Mouse (Mus musculus): Measurements from ENCODE around the gene Mei4. TPM values are rescaled to one million over a fixed set of nuclear protein-coding genes. Genes with fewer than 3 reads are reported as not detected.
A peak's percentile ranks its signal among the peaks of the same experiment; 100 is the strongest.

Gene Mei4
- polyA plus RNA-seq (2016; fragmentation: Nextera tagmentation; extraction: Ambion mirVana) = 0.20 and 0.27 TPM in 2 replicates

GRCm38 (mm10) chr9:81863181-81863887 lies at the start of gene Mei4:
TSS of gene Mei4 (plus strand) at chr9:81863670.
- H3K4me1 ChIP-seq (replicated peaks) = peaks cover 3% of the 10 kb centered on the region; the same call in 1 of the 2 replicates
- peak; percentile 93 for ATAC-seq (ENCODE audit: insufficient number of reproducible peaks, low FRiP score)
- H3K27me3 ChIP-seq (replicated peaks) = peaks cover 8% of the 10 kb centered on the region
- 3% methylated on average over 32 of the region's 32 CpGs for WGBS
- no peaks in the 10 kb centered on the region for H3K36me3 ChIP-seq
- peak within 1 kb of the TSS; percentile 58 for H3K4me3 ChIP-seq
- peak within 1 kb of the TSS; percentile 71 for H3K9ac ChIP-seq
- H3K4me2 ChIP-seq = peak within 1 kb of the TSS; percentile 91
- H3K9me3 ChIP-seq (replicated peaks) = no peaks in the 10 kb centered on the region
- H3K27ac ChIP-seq (ENCODE audit: poor library complexity, severe bottlenecking) = no peak within 1 kb of the TSS

- Histone ChIP-seq H3K9me3 (replicated peaks) (no peaks in the 10 kb centered on the region), H3K27me3 (replicated peaks) (no peaks in the 10 kb centered on the region), H3K36me3 (no peaks in the 10 kb centered on the region), H3K4me2 (no peak overlapping the region), H3K27ac (ENCODE audit: poor library complexity, severe bottlenecking) (no peak overlapping the region), H3K4me3 (no peak overlapping the region), H3K9ac (no peak overlapping the region), H3K4me1 (replicated peaks) (no peaks in the 10 kb centered on the region)
- ATAC-seq (ENCODE audit: insufficient number of reproducible peaks, low FRiP score) = no peak
- 76% methylated on average over 1 of the region's 1 CpGs for WGBS
These were observed 43.6 kb upstream of the Mei4 start for GRCm38 (mm10) chr9:81819715-81820373.

- Histone ChIP-seq H3K27me3 (replicated peaks) (no peaks in the 10 kb centered on the region), H3K4me3 (no peak overlapping the region), H3K9me3 (replicated peaks) (no peaks in the 10 kb centered on the region), H3K4me2 (no peak overlapping the region), H3K9ac (no peak overlapping the region), H3K36me3 (no peaks in the 10 kb centered on the region), H3K27ac (ENCODE audit: poor library complexity, severe bottlenecking) (no peak overlapping the region), H3K4me1 (replicated peaks) (no peaks in the 10 kb centered on the region)
- 66% methylated on average over 2 of the region's 2 CpGs for WGBS
- ATAC-seq (ENCODE audit: insufficient number of reproducible peaks, low FRiP score) = no peak
These were observed 35.9 kb upstream of the Mei4 start for GRCm38 (mm10) chr9:81827560-81827959.

DNA sequence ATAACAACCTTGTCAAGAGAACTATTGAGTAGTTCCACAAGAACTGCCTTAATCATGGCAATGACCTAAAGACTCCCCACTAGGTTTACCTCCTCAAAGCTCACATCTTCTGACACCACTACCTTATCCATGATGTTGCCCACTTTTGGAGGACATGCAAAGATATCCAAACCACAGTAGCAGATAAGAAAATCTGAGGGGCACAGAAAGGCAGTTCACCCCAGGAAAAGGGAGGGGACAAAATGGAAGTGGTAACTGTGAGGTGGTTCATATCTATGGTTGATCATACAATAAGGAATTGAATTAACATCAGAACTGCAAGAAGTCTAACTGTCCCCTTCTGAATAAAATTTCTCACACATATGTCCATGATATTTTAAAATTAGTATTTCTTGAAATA lies 29.4 kb upstream of the Mei4 start:
- Histone ChIP-seq H3K27ac (ENCODE audit: poor library complexity, severe bottlenecking) (no peak overlapping the region), H3K9me3 (replicated peaks) (no peaks in the 10 kb centered on the region), H3K9ac (no peak overlapping the region), H3K4me1 (replicated peaks) (no peaks in the 10 kb centered on the region), H3K27me3 (replicated peaks) (no peaks in the 10 kb centered on the region), H3K36me3 (no peaks in the 10 kb centered on the region), H3K4me3 (no peak overlapping the region), H3K4me2 (no peak overlapping the region)
- ATAC-seq (ENCODE audit: insufficient number of reproducible peaks, low FRiP score) = no peak

GRCm38 (mm10) chr9:81858861-81859260 lies 4.6 kb upstream of the Mei4 start:
- 14% methylated on average over 1 of the region's 1 CpGs for WGBS
- no peak overlapping the region for H3K4me3 ChIP-seq
- no peak overlapping the region for H3K27ac ChIP-seq (ENCODE audit: poor library complexity, severe bottlenecking)
- H3K9me3 ChIP-seq (replicated peaks) = no peaks in the 10 kb centered on the region
- no peak for ATAC-seq (ENCODE audit: insufficient number of reproducible peaks, low FRiP score)
- no peak overlapping the region for H3K9ac ChIP-seq
- H3K27me3 ChIP-seq (replicated peaks) = peaks cover 8% of the 10 kb centered on the region
- no peak overlapping the region for H3K4me2 ChIP-seq
- H3K36me3 ChIP-seq = no peaks in the 10 kb centered on the region
- H3K4me1 ChIP-seq (replicated peaks) = peaks cover 3% of the 10 kb centered on the region; the same call in 1 of the 2 replicates

- ATAC-seq (ENCODE audit: insufficient number of reproducible peaks, low FRiP score) = no peak; the same call in 1 of the 2 replicates
- peak overlapping the region; percentile 58 for H3K4me3 ChIP-seq
- peak overlapping the region; percentile 71 for H3K9ac ChIP-seq
- H3K27ac ChIP-seq (ENCODE audit: poor library complexity, severe bottlenecking) = no peak overlapping the region
- 17% methylated on average over 13 of the region's 13 CpGs for WGBS
- peak overlapping the region; percentile 91 for H3K4me2 ChIP-seq
- peaks cover 3% of the 10 kb centered on the region; the same call in 1 of the 2 replicates for H3K4me1 ChIP-seq (replicated peaks)
- H3K9me3 ChIP-seq (replicated peaks) = no peaks in the 10 kb centered on the region
- H3K27me3 ChIP-seq (replicated peaks) = peaks cover 8% of the 10 kb centered on the region
- H3K36me3 ChIP-seq = no peaks in the 10 kb centered on the region
These were observed 391 bp downstream of the Mei4 start for GRCm38 (mm10) chr9:81863888-81864234.

GRCm38 (mm10) chr9:81866032-81866431 lies 2.6 kb downstream of the Mei4 start:
- Histone ChIP-seq H3K27ac (ENCODE audit: poor library complexity, severe bottlenecking) (no peak overlapping the region), H3K4me2 (no peak overlapping the region), H3K4me3 (no peak overlapping the region), H3K9me3 (replicated peaks) (no peaks in the 10 kb centered on the region), H3K4me1 (replicated peaks) (peaks cover 3% of the 10 kb centered on the region; the same call in 1 of the 2 replicates), H3K9ac (no peak overlapping the region), H3K27me3 (replicated peaks) (peaks cover 8% of the 10 kb centered on the region), H3K36me3 (no peaks in the 10 kb centered on the region)
- ATAC-seq (ENCODE audit: insufficient number of reproducible peaks, low FRiP score) = no peak
- WGBS = 65% methylated on average over 2 of the region's 2 CpGs

- Histone ChIP-seq H3K9ac (no peak overlapping the region), H3K36me3 (no peaks in the 10 kb centered on the region), H3K4me3 (no peak overlapping the region), H3K27me3 (replicated peaks) (no peaks in the 10 kb centered on the region), H3K4me2 (no peak overlapping the region), H3K4me1 (replicated peaks) (no peaks in the 10 kb centered on the region), H3K9me3 (replicated peaks) (no peaks in the 10 kb centered on the region), H3K27ac (ENCODE audit: poor library complexity, severe bottlenecking) (no peak overlapping the region)
- ATAC-seq (ENCODE audit: insufficient number of reproducible peaks, low FRiP score) = no peak
- 92% methylated on average over 1 of the region's 1 CpGs for WGBS
These were observed 58.0 kb downstream of the Mei4 start for GRCm38 (mm10) chr9:81921456-81921855.

- no peak overlapping the region for H3K9ac ChIP-seq
- no peaks in the 10 kb centered on the region for H3K27me3 ChIP-seq (replicated peaks)
- H3K36me3 ChIP-seq = no peaks in the 10 kb centered on the region
- no peaks in the 10 kb centered on the region for H3K9me3 ChIP-seq (replicated peaks)
- H3K4me3 ChIP-seq = no peak overlapping the region
- H3K27ac ChIP-seq (ENCODE audit: poor library complexity, severe bottlenecking) = no peak overlapping the region
- ATAC-seq (ENCODE audit: insufficient number of reproducible peaks, low FRiP score) = no peak
- H3K4me1 ChIP-seq (replicated peaks) = no peaks in the 10 kb centered on the region
- H3K4me2 ChIP-seq = no peak overlapping the region
These were observed 61.3 kb downstream of the Mei4 start for GRCm38 (mm10) chr9:81924744-81925143.

GRCm38 (mm10) chr9:81940533-81940932 lies 77.1 kb downstream of the Mei4 start:
- no peak overlapping the region for H3K4me2 ChIP-seq
- no peaks in the 10 kb centered on the region for H3K27me3 ChIP-seq (replicated peaks)
- no peak overlapping the region for H3K4me3 ChIP-seq
- H3K9ac ChIP-seq = no peak overlapping the region
- no peak for ATAC-seq (ENCODE audit: insufficient number of reproducible peaks, low FRiP score)
- no peaks in the 10 kb centered on the region for H3K9me3 ChIP-seq (replicated peaks)
- no peak overlapping the region for H3K27ac ChIP-seq (ENCODE audit: poor library complexity, severe bottlenecking)
- H3K36me3 ChIP-seq = no peaks in the 10 kb centered on the region
- 59% methylated on average over 4 of the region's 4 CpGs for WGBS
- H3K4me1 ChIP-seq (replicated peaks) = no peaks in the 10 kb centered on the region

GRCm38 (mm10) chr9:81945624-81946023 lies 82.2 kb downstream of the Mei4 start:
- no peak overlapping the region for H3K4me2 ChIP-seq
- no peak for ATAC-seq (ENCODE audit: insufficient number of reproducible peaks, low FRiP score)
- H3K27me3 ChIP-seq (replicated peaks) = no peaks in the 10 kb centered on the region
- no peak overlapping the region for H3K4me3 ChIP-seq
- H3K36me3 ChIP-seq = no peaks in the 10 kb centered on the region
- H3K9me3 ChIP-seq (replicated peaks) = no peaks in the 10 kb centered on the region
- WGBS = 71% methylated on average over 6 of the region's 6 CpGs
- H3K9ac ChIP-seq = no peak overlapping the region
- no peak overlapping the region for H3K27ac ChIP-seq (ENCODE audit: poor library complexity, severe bottlenecking)
- no peaks in the 10 kb centered on the region for H3K4me1 ChIP-seq (replicated peaks)
